Mouse (Mus musculus) ES-Bruce4 (cell line): Measurements from ENCODE around the gene Endod1.

ENCODE experiments used
- CTCF ChIP-seq: IDR thresholded peaks from one replicate; pipeline ENCODE4 v1.8.1; 2011; ENCODE audit warnings: low read depth, low read length
- POLR2A ChIP-seq: IDR thresholded peaks from one replicate; pipeline ENCODE4 v1.8.1; 2011; ENCODE audit warnings: low read length; ENCODE audit not compliant: insufficient read depth

DNA sequence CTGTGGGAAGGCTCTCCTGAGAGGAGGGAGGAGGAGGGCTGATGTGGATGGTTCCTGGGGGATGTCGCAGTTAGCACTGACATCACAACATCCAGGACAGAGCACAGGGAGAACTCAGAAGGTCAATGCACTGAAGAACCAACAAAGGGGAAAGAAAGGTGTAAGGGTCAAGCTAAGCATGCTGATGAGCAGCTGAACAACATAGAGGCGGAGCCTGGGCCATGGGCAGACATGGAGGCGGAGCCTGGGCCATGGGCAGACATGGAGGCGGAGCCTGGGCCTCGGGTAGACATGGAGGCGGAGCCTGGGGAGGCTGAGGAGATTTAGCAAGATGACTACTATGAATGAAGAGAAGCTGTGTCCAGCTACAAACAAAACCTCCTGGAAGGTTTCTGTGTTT is 17.8 kb downstream of the Endod1 start:
- TF ChIP-seq POLR2A (no peak), CTCF (no peak)
